Mouse (Mus musculus) thymus, postnatal 25 days (tissue): Measurements from ENCODE around the gene Esf1.
"Not testable (repeated sequence)": the region's sequence is repeated elsewhere in the genome, so short reads cannot be mapped to it uniquely, and the experiment has no call there.

Experiments used
- DNase-seq: peaks from one replicate; pipeline ENCODE4 v3.0.0; 2022

Esf1 gene

GRCm38 (mm10) chr2:140093433-140093832 lies 76.9 kb downstream of the Esf1 start:
- no peak for DNase-seq

DNA sequence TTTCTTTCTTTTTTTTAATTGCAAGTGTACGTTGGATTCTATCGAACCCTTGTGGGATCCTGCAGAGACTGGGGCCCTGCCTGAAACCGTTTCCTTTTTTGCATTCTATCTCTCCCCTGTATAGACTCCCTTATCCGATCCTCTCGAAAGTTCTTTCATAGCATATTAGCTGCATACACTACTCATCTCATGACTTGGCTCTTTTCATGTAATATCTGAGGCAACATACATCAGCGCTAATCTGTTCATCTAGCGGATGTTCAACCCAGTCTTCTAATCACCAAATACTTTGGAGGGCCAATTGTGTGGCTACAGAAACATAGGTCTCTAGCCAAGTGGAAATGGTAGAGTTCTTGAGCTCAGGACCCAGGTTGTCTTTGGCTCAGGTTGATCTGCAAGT lies 86.1 kb downstream of the Esf1 start:
- DNase-seq = no peak

DNA sequence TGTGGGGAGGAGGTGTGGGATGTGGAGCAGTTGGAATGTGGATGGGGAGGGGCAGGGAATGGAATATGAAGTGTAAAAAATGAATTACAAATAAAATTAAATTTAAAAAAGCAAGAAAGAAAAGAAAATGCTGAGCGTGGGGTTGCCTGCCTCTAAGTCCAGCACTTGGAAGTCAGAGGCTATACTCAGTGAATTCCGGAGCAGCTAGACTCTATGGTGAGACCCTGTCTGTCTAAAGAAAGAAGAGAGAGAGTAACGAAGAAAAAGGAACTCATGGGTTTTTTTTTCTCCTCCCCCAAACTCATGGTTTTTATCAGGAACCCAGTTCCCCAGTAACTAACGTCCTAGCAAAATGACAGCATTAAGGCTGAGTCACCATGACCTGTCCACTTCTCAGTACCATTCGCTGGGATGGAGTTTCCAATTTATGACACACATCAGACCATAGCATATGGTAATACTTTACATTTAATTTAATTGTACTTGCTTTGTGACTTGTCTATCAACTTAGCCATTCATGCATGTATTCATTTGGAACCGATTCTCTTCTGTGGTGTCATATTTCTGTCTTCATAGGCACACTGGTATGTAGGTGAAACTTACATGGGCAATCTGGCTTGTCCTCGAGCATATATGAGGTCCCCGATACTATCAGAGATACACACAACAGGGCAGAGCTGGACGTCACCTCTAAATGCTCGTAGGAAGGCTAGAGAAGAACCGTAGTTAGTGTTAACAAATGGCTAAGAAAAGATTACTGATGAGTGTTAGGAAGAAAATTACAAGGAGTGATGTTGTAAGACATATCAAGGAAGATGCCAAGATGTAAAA lies 89.4 kb downstream of the Esf1 start:
- no peak for DNase-seq

DNA sequence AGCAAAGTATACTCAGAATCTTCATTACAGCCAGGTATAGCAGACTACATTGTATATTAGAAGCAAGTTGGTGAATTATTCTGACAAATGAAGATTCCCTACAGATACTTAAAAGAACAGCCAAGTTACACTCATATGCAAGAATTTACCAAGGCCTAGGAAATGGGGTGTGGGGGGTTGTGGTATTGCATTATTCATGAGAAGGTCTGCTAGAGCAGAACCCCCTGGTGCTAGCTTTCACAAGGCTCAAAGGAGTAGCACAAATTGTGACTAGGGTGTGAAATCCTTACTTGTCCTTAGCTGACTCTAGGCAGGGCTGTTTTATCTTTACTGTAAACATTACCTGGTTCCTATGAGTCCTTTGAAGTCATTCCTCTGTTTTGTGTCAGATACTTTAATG lies 91.1 kb downstream of the Esf1 start:
- DNase-seq = not testable (repeated sequence)

DNA sequence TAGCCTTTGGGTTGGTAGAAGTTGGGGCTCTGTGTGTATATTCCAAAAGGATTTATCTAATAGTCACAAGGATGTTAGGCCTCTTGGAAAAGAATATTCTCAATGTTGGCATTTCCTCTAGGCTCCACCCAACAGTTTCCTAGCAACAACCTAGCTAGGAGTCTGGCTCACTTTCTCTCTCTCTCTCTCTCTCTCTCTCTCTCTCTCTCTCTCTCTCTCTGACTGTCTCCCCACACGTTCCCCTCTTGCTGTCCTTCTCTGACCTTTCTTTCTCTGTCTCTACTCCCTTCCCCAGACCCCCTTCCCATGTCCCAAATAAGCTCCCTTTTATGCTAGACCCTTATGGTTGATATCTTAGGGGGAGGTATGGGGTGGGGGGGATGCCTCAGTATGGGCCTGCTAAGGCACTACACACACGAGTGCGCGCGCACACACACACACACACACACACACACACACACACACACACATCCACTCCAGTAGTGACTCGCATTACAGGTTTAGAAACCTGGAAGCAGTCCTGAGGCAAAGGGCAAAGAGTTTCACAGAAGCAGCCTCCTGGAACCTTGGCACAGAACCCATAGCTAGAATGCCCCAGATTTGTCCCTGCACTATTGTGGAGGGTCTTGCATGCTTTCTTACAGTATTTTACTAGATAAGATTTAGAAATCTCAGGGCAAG lies 91.6 kb downstream of the Esf1 start:
- no peak for DNase-seq

GRCm38 (mm10) chr2:140077476-140077875 lies 92.9 kb downstream of the Esf1 start:
- DNase-seq = no peak

DNA sequence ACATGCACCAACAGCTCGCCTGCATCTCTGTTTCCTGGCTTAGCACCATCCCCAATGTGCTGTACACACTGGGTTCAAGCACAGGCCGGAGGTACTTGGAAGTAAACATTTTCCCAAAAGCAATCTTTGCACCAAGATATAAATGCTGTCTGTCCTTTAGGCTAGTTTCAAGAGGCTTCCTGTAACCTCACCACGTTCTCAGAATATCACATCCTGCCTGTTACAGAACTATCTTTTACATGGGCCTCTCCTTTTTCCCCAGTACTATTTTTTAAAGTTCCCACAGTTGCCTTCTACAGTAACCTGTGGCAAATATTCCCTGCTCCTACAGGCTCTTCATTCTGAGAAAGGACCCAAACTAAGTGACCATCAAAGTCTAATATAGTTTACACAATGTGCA lies 95.2 kb downstream of the Esf1 start:
- no peak for DNase-seq
